Mouse (Mus musculus) spleen, adult 2 months (tissue): ENCODE measurements around the gene Asic2. TPM values are rescaled to one million over a fixed set of nuclear protein-coding genes. Genes with fewer than 3 reads are reported as not detected.

Experiments used
- DNase-seq, 2 experiments: peaks; one replicate each; pipeline versions ENCODE4 v3.0.0 to v3.0.0-alpha.2; 2012 to 2021; ENCODE audit warnings: low spot score in 2 of 2, low read depth in 1 of 2
- H3K27ac ChIP-seq: fragments of 200-500 bp; 2 replicates; pipeline ENCODE4 v1.5.1; 2012; ENCODE audit warnings: low read length, inconsistent platforms; ENCODE audit not compliant: insufficient read depth
- H3K27me3 ChIP-seq: fragments of 200-500 bp; 2 replicates; pipeline ENCODE4 v1.6.1; 2012; ENCODE audit warnings: mild to moderate bottlenecking, moderate library complexity, low read length, inconsistent platforms; ENCODE audit not compliant: control insufficient read depth, insufficient read depth
- H3K36me3 ChIP-seq: fragments of 200-500 bp; 2 replicates; pipeline ENCODE4 v1.6.1; 2012; ENCODE audit warnings: mild to moderate bottlenecking, low read length, inconsistent platforms; ENCODE audit not compliant: control insufficient read depth, insufficient read depth
- H3K4me1 ChIP-seq: fragments of 200-500 bp; 2 replicates; pipeline ENCODE4 v1.6.1; 2011; ENCODE audit warnings: inconsistent platforms; ENCODE audit not compliant: control insufficient read depth, insufficient read depth, insufficient read length
- H3K4me3 ChIP-seq: fragments of 200-500 bp; 2 replicates; pipeline ENCODE4 v1.5.1; 2011; ENCODE audit warnings: mild to moderate bottlenecking, inconsistent platforms; ENCODE audit not compliant: insufficient read depth, insufficient read length; ENCODE audit errors: extremely low read depth
- CTCF ChIP-seq: fragments of 200-500 bp; IDR thresholded peaks from 2 replicates; pipeline ENCODE4 v1.5.1; 2011; ENCODE audit warnings: mild to moderate bottlenecking, inconsistent platforms; ENCODE audit not compliant: insufficient read depth, insufficient read length, insufficient replicate concordance; ENCODE audit errors: extremely low read depth
- POLR2A ChIP-seq: fragments of 200-500 bp; IDR thresholded peaks from 2 replicates; pipeline ENCODE4 v1.6.1; 2011; ENCODE audit warnings: low read depth, low read length, inconsistent platforms
- WGBS: fragments of 180-500 bp; shearing (Covaris S2); methylation state at CpG from one replicate; pipeline ENCODE4 v1.1.7; 2018; 5-methylcytosine and 5-hydroxymethylcytosine counted together
- polyA plus RNA-seq: library from polyadenylated mRNA; depleted of rRNA; stranded (reverse); fragments of >200 nt; gene quantifications from 2 replicates; pipeline ENCODE4 v1.2.3, GENCODE M21; 2012

The Asic2 gene
- polyA plus RNA-seq, 1 experiment: 0.46 TPM

DNA sequence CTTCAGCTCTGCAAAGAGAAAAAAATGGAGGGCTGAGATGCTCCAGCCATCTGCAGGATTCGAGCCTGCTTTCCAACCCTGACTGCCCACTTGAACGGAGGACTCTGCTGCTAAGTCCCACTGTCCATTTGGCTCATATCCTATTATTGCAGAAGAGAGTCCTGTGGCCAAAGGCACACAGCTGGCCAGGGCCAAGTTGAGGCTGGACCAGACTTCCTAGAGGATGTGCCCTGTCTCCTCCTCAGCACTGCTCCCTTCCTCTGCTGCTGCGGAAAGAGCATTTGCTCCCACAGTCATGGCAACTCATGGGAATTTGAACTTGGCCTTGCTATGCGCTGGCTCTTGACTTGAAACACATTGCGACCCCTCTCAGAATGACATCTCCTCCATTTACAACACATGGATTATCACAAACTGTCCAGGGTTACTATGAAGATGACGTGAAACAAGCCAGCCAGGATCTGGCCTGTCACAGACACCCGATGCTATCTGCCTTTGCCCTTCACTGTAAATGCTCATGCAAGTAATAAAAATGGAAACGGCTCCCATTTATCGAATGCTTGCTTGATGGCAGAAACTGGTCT, 821.6 kb downstream of the Asic2 start:
- WGBS: 78% methylated on average over 9 of the region's 9 CpGs
- H3K4me3 ChIP-seq: no peak overlapping the region
- peaks cover 2% of the 10 kb centered on the region; the same call in 1 of the 2 replicates for H3K27me3 ChIP-seq
- no peak for DNase-seq
- no peaks in the 10 kb centered on the region for H3K36me3 ChIP-seq
- no peak overlapping the region for H3K27ac ChIP-seq
- no peaks in the 10 kb centered on the region for H3K4me1 ChIP-seq
- TF ChIP-seq CTCF (no peak), POLR2A (no peak)

- DNase-seq: no peak
- Histone ChIP-seq H3K27me3 (no peaks in the 10 kb centered on the region), H3K27ac (no peak overlapping the region), H3K36me3 (no peaks in the 10 kb centered on the region), H3K4me3 (no peak overlapping the region), H3K4me1 (no peaks in the 10 kb centered on the region)
- WGBS: 60% methylated on average over 4 of the region's 4 CpGs
- TF ChIP-seq POLR2A (no peak), CTCF (no peak)
These were observed 833.1 kb downstream of the Asic2 start for GRCm38 (mm10) chr11:81135141-81135540.

- Histone ChIP-seq H3K4me3 (no peak overlapping the region), H3K4me1 (no peaks in the 10 kb centered on the region), H3K36me3 (no peaks in the 10 kb centered on the region), H3K27me3 (no peaks in the 10 kb centered on the region), H3K27ac (no peak overlapping the region)
- no peak for DNase-seq
- no peak for TF ChIP-seq CTCF
- no peak for TF ChIP-seq POLR2A
- 31% methylated on average over 5 of the region's 5 CpGs for WGBS
These were observed 834.3 kb downstream of the Asic2 start for GRCm38 (mm10) chr11:81133950-81134349.

- Histone ChIP-seq H3K27ac (no peak overlapping the region), H3K4me3 (no peak overlapping the region), H3K27me3 (no peaks in the 10 kb centered on the region), H3K4me1 (no peaks in the 10 kb centered on the region), H3K36me3 (no peaks in the 10 kb centered on the region)
- TF ChIP-seq CTCF: no peak
- no peak for TF ChIP-seq POLR2A
- 86% methylated on average over 7 of the region's 7 CpGs for WGBS
- DNase-seq: no peak
These were observed 835.6 kb downstream of the Asic2 start for GRCm38 (mm10) chr11:81132669-81133068.

- Histone ChIP-seq H3K4me1 (no peaks in the 10 kb centered on the region), H3K27me3 (no peaks in the 10 kb centered on the region), H3K27ac (no peak overlapping the region), H3K4me3 (no peak overlapping the region), H3K36me3 (no peaks in the 10 kb centered on the region)
- TF ChIP-seq POLR2A: no peak
- DNase-seq: no peak
- WGBS: 87% methylated on average over 6 of the region's 6 CpGs
These were observed 843.9 kb downstream of the Asic2 start for GRCm38 (mm10) chr11:81124363-81124762.

- no peak overlapping the region for H3K27ac ChIP-seq
- TF ChIP-seq POLR2A (no peak), CTCF (no peak)
- no peaks in the 10 kb centered on the region for H3K27me3 ChIP-seq
- H3K4me1 ChIP-seq: no peaks in the 10 kb centered on the region
- H3K36me3 ChIP-seq: no peaks in the 10 kb centered on the region
- H3K4me3 ChIP-seq: no peak overlapping the region
- DNase-seq: no peak
- WGBS: 76% methylated on average over 8 of the region's 8 CpGs
These were observed 848.2 kb downstream of the Asic2 start for GRCm38 (mm10) chr11:81120024-81120576.

- no peaks in the 10 kb centered on the region for H3K4me1 ChIP-seq
- no peaks in the 10 kb centered on the region for H3K27me3 ChIP-seq
- TF ChIP-seq CTCF: no peak
- TF ChIP-seq POLR2A: no peak
- no peak overlapping the region for H3K4me3 ChIP-seq
- H3K36me3 ChIP-seq: no peaks in the 10 kb centered on the region
- DNase-seq: no peak
- no peak overlapping the region for H3K27ac ChIP-seq
- 45% methylated on average over 7 of the region's 7 CpGs for WGBS
These were observed 850.2 kb downstream of the Asic2 start for GRCm38 (mm10) chr11:81118055-81118454.
